Mouse (Mus musculus): ENCODE measurements around the gene Gtsf1. TPM values are rescaled to one million over a fixed set of nuclear protein-coding genes. Genes with fewer than 3 reads are reported as not detected.
"Not testable (repeated sequence)": the region's sequence is repeated elsewhere in the genome, so short reads cannot be mapped to it uniquely, and the experiment has no call there.

Gtsf1 gene
- total RNA-seq (2021): not detected in 2 replicates
- long read RNA-seq: 0 reads

DNA sequence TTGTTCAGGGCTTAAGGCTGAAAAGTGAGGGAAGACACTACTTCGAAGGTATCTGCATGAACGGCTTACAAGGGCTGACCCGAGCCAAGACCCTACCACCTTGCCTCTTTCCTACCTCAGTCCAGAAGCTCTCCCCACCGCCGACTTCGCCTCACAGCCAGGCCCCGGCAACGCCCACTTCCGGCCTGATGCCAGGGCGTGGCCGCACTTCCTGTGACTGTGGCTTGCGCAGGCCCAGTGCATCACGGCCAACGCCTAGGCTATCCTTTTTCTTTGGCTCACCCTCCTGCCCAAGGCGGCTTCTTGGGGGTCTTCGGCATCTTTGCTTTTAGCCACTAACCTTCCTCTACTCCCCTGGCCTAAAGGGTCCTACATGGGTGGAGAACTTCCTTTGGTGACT, at the start of gene Gtsf1:
Gene Gtsf1 (minus strand): TSS at position 230 of the 400 bp plus-strand sequence.
- DNase-seq: no peak

DNA sequence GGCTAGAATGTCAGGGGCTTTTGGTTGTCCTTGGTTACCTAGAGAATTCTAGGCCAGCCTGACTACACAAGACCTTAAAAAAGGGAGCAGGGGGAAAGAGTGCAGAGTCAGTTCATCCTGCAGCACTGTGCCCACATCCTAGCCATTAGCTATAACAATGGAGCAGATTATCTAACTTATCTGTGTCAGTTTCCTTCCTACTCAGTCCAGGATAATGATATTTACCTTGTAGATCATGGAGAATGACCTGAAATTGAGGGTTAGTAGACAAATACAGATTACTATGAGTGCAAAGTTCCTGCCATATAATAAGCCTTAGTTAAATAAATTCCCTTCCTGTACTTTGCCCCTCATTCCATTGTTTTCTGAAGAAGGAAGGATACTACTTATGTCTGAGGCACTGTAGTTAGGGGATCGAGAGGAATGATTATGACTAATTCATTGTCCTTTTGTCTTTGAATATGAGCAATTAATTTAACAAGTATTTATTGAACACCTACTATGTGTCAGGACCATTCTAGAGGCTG, 48.9 kb upstream of the Gtsf1 start:
- no peak for DNase-seq

DNA sequence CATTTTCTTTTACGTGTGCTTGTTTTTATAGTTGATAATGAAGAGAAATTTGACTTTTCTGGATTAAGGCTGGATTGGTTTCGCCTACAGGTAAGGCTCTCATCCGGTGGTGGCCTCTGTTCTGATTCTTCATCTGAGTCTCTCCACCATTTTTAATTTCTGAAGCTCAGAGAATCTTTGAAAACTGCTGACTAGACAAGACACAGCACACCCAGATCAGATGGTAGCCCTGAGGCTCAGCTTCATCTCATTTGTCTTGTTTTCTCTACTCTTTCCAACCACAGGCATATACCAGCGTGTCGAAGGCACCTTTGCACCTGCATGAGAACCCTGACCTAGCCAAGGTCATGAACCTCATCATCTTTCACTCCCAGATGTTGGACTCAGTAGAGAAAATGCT, 43.5 kb upstream of the Gtsf1 start:
- DNase-seq: no peak

DNA sequence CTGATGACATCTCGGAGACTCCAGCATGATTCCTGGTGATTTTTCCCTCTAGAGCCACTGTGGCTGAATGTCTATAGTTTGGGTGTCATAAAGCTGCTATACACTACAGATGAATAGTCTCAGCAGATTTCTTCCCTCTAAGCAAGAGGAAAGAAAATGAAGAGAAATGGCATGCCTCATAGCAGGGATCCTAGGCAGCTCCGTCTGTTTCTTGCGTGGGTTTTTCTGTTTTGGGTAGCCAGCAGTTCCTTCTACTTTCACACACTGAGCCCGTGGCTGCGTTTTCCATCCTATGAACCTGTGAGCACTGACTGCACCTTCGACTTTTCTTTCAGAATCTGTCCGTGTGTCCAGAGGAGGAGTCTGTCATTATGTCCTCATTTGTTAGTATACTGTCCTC, 42.9 kb upstream of the Gtsf1 start:
- DNase-seq: no peak

DNA sequence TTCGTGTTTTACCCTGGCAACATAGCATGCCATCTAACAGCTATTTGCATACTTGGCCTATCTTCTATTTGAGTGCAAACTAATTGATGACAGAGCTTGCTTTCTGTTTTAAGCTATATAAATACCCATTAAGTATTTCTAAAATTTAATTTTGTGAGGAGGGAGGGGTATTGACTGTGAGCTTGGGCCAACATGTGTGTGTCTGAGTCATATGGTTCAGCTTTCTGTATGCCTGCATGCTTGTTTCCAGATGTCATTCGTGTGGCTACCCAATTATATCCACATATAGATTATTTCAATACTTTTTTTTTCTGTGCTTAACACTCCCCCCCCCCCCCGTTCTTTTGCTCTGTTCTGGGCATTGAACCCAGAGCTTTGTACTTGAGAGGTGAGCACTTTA, 42.0 kb upstream of the Gtsf1 start:
- DNase-seq: no peak

DNA sequence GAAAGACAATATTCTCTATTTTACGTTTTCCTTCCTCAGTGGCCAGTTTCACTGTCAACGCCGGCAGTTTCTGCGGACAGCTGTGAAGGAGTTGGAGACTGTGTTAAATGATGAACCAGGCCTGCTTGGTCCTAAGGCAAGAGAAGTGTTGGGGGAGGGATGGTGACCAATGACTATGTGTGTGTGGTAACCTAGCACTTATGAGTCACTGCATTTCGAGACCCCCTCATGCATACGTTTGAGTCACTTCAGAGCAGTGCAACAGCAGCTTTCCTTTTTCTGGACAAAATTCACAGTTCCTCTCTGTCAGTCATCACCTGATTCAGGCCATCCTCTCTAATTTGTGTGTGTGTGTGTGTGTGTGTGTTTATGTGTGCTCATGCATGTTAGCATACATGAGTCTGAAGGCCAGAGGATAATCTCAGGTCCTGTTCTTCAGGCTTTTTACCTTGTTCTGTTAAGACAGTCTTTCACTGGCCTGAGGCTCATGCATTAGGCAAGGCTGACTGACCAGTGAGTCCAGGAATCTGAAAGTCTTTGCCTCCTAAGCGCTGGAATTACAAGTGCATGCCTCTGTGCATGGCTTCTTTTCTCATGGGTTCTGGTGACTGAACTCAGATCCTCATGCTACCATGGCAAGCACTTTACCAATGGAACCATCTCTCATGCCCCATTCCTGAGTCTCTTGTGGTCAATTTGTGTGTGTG, 41.4 kb upstream of the Gtsf1 start:
- no peak for DNase-seq

DNA sequence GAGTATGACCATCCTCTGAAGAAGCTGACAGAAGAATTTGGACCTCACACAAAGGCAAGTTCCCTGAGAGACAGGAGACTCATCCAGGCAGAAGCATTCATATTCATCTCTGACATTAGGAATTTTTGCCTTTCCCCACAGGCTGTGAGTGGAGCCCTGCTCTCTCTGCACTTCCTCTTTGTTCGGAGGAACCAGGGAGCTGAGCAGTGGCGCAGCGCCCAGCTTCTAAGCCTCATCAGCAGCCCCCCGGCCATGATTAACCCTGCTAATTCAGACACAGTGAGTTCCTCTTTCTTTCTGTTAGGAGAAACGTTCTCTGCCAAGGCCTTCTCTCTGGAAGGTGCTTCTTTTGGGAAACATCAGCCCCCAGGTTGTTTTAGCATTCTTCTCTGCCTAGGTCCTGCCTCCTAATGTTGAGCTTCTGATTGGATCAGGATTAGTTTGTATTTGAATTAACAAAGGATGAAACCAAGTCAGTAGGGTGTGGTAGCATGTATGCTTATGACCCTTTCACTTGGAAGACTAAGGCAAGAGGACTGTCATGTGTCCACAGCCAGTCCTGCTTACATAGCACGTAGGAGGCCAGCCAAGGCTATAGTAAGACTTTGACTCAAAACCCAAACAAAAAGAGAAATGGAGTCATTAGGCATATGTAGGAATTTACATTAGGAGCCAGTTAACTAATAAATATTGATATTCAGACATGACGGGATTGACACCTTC, 32.4 kb upstream of the Gtsf1 start:
- DNase-seq: no peak

DNA sequence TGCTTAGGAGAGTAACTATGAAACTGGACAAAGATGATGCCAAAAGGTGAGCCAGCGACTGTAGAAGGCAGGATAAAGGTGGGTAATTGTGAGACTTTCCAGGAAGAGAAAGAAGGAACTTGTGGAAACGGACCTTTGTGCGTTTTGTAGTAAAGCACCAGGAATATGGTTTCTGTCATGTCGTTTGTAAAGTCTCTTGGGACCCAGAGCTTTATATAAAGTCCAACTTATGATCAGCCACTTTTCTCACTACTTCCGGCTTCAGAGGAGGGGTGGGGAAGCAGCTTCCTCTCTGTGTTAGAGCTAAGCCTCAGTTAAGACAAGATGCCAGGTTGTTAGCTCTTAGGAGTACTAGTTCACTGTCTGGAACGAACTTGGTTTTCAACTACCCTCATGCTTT, 24.2 kb upstream of the Gtsf1 start:
- DNase-seq: no peak

DNA sequence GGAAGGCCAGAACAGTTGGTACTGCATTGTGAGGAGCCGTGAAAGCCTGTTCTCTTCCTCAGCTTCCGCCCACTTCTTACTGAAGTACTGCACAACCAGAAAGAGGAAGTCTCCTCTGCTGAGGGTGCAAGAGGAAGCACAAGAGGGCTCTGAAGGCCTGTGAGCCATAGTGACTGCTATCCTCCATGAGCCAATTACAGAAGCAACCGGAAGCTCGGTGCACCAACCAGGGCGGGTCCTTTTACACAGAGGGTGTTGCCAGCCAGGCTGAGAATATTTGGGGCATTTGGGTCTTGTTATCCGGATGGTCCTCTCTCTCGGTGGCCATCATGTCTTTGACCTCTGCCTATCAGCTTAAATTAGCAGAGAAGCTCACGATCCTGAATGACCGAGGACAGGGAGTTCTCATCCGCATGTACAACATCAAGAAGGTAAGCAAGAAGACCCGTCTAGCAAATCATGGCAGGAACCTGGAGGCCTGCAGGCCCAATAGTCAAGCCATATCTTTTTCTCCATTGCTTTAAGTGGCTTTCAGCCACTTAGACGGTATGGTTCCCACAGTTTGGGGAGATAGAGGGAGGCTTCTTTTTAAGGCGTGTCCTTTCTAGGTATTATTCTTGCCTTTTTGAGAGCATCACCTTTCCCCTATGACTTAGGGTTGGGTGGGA, 23.4 kb upstream of the Gtsf1 start, which contains the start of gene Nckap1l:
Gene Nckap1l (plus strand): TSS at position 244 of the 668 bp plus-strand sequence.
- DNase-seq: no peak

DNA sequence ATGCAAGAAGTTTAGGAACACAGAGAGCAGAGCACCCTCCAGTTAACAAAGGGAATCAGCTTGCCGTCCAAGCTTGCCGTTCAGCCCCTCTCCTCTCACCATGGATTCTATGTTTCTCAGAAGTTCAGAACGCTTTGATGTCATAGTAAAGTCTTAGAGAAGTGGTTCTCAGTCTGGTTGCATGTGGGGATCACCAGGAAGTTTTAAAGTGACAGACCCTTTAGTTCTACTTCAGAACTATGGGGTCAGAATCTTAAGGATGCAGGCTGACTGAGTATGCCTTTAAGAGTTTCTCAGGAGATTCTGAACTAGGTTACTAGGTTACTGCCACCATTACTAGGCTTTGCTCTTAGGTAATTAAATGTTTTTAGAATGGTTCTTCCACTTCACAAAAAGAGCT, 18.1 kb upstream of the Gtsf1 start, which contains the start of gene Gtsf2:
Gene Gtsf2 (minus strand): TSS at position 101 of the 400 bp plus-strand sequence.
- no peak for DNase-seq

DNA sequence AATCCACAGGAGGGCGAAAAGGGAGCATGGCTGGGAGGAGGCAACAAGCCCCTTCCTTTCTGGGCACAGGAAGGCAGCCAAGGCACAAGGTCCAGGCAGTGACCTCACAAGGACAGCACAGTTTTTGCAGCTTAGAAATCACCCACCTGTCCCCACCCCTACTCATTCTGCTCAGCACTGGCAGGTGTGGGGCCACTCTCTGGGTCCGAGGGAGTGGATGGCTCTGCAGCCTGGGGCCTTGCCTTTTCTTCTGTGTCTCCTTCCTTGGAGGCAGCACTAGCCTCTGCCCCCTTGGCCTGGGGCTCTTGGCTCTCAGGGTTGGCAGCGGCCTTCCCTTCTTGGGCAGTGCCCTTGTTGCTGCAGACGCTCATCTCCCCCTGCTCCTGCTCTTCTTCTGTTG, 15.7 kb upstream of the Gtsf1 start:
- not testable (repeated sequence) for DNase-seq

DNA sequence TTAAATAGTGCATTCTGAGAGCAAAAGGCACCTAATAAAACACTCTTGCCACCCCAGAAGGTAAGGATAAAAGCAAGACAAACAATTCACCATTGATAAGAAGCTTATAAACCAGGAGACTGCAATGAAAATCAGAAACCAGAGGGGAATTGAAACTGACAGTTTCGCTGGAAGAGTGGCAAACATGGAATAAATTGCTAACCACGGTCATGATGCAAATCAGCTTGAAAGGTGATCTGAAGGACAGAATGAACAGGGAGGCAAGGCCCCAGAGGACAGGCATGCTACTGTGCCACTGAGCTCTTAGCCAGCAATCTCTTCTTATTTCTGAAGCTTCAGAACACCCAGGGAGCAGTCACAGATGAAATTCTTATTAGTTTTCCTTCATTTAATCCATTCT, 3.3 kb downstream of the Gtsf1 start:
- no peak for DNase-seq

DNA sequence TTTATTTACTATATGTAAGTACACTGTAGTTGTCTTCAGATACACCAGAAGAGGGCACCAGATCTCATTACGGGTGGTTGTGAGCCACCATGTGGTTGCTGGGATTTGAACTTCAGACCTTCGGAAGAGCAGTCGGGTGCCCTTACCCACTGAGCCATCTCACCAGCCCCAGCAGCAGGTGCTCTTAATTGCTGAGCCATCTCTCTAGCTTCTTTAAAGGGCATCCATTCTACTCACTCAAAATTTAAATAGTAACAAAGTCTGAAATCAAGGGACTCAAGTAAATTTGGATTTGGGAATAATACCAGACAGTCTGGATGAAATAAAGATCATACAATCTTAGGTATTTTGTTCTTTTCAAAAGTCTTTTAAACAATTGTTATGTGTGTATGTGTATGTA, 24.7 kb downstream of the Gtsf1 start:
- DNase-seq: not testable (repeated sequence)

DNA sequence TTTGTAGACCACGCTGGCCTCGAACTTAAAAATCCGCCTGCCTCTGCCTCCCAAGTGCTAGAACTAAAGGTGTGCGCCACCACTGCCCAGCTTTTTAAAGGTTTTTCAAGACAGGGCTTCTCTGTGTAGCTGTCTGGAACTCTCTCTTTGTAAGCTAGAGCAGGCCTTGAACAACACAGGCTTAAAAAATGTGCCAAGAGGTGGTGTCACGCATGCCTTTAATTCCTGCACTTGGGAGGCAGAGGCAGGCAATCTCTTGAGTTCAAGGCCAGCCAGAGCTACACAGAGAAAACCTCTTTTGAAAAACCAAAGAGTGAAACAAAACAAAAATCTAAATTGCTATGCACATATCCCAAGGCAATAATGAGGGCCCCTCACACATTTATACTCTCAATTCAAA, 28.9 kb downstream of the Gtsf1 start:
- no peak for DNase-seq

DNA sequence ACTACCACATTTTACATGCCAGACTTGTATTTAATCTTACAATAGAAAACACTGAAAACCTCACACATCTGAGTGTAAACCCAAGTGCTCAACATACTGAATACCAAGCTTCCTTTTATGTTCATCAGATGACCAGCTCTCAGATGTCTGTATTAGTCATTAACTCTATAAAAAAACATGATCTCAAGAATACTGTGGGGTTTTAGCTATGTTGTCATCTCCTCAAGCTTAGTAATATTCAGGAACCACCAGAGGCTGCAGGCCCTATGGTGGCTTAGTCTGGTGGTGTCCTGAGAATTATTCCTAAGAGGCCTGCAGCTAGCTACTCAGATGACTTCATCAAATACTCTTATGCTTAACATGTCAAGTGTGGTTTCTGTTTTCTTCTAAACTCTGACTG, 36.7 kb downstream of the Gtsf1 start:
- no peak for DNase-seq

DNA sequence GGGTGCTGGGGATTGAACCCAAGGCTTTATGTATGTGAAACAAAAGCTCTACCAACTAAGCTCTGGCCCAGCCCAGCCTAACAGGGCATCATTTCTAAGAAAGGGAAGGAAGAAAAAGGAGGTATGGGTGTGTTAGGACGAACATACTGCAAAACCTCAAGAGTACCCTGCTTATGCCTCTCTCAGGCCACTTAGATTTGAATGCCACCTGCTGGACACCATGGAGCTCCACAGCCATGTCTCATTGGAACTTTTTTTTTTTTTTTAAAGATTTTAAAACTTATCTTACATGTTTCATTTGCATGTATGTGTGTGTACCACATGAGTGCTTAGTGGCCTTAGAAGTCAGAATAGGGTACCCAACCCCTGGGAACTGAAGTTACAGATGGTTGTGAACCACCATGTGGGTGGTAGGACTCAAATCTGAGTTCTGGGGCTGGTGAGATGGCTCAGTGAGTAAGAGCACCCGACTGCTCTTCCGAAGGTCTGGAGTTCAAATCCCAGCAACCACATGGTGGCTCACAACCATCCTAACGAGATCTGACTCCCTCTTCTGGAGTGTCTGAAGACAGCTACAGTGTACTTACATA, 41.6 kb downstream of the Gtsf1 start:
- DNase-seq: no peak

DNA sequence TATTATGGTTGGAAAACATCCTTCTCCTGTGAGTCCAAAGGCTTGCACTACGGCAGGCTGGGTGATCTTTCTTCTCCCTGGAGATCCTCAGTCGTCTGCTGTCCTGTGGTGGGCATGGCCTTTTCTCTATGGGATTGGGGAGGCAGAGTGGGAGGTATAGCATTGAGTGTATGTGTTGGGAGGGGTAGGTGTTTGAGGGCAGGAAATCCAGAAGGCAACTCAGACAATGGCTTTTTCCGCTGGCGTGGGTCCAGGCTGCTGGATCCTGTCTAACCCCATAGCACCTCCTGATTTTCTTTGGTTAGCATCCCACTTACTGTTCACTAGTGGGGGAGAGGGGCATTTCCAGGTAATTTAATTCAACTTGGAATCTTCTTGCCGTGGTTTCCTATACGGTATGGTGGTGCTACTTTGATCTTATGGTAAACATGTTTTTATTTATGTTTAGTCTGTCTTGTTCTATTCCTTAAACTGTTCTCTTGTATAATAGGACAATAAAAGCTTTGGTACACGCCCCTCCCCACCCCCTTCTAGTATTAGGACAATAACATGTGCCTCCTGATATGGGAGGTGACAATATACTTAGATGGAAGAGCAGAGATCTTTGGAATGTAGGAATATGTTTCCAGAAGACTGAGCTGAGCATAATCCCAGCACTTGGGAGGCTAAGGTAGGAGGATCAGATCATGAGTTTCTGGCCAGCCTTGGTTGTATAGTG, 46.3 kb downstream of the Gtsf1 start:
- peak; percentile 70 for DNase-seq

DNA sequence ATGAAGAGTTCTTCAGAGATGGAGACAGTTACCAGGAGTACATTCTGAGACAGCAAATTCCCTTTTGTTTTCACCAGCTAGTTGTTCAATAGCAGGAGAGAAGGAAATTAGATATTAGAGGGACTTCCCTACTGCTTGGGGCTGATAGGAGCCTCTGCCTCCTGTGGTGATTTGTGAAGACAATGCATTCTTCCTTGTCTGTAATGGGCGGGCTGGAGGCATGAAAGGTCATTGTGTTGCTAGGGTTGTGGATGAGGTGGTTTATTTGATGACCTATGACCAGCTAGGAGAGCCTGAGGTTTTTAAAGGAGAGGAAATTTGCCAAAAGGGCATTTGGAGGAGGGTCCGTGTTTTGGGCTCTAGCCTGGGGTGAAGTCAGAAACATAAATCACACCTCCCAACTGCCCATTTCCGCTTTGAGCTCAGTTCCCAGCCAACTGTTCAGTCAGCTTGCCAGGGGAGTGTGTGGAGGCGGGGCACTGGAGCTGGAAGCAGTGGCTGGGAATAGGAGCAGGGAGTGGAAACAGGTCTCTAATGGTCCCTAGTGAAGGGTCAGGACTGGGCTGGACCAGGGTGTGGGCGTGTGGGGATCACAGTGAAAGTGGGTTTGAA, 47.4 kb downstream of the Gtsf1 start:
- DNase-seq: peak; percentile 52

DNA sequence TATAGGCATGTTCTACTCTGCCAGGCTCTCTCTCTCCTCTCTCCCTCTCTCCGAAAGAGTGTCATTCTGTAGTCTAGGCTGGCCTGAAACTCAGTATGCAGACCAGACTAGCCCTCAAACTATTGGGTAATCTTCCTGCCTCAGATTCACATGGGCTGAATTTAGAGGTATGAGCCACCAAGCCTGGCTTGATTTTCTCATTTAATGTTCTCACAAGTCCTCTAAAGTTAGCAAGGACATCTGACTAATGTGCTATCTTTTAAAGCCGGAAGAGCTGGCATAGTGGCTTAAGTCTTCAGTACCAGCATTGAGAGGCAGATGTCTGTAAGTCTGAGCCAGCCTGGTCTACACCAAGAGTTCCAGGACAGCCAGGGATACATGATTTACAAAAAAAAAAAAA, 48.2 kb downstream of the Gtsf1 start:
- DNase-seq: no peak

DNA sequence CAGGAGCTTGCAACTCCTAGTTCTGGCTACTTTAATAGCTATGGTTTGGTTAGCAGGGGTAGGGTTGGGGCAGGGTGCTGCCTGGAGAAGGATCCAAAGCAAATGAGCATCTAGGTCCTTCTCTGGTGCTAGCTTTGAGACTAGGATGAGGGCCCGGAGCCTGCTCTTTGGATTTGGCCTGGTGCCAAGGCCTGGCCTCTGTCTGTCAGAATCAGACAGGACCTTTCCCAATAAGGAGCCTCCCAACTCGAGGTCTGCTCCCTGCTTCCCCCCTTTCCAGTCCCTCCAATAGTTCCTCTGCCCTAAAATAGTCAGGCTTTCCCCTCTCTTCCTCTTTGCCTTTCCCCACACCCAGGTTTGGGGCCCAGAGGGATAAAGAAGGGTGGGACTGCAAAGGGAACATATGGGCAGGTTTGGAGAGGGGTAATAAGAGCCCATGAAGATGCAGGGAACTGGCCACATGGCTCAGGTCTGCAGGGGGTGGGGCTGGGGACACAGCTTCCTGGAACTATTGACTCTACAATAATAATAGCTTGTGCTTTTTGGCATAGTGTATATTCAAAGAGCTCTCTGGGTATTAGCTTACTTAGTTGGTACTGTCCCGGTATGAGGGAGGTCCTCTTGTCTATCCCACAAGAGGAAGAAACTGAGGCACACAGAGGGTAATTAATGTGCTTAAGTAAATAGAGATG, 51.5 kb downstream of the Gtsf1 start:
- DNase-seq: no peak

Data from adrenal gland, postnatal 25 days (tissue).